Mouse (Mus musculus) embryo, embryonic 10 days (tissue): Measurements from ENCODE around the gene Asf1a.
"Not testable (repeated sequence)": the region's sequence is repeated elsewhere in the genome, so short reads cannot be mapped to it uniquely, and the experiment has no call there.

ENCODE experiments used
- DNase-seq: peaks from one replicate; pipeline ENCODE4 v3.0.0-alpha.2; 2015; ENCODE audit warnings: low spot score

Gene Asf1a

DNA sequence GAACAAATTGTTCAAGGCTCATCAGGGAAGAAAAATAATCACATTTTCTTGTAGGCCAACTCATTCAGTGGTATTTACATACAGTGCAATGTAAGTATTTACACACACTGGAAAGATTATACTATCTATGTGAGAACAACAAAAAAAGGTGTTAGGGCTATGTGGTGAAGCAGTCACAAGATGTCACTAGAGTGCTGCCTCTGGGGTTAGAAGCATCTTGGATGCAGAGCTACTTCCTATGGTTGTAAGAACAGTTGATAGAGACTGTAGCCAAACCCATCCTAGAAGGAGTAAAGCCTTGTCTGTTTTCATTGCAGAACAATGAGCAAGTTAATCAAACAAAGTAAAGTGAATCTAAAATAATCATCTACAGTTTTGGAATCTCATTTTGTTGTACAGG is 45.0 kb downstream of the Asf1a start:
- DNase-seq, result peak; percentile 64

DNA sequence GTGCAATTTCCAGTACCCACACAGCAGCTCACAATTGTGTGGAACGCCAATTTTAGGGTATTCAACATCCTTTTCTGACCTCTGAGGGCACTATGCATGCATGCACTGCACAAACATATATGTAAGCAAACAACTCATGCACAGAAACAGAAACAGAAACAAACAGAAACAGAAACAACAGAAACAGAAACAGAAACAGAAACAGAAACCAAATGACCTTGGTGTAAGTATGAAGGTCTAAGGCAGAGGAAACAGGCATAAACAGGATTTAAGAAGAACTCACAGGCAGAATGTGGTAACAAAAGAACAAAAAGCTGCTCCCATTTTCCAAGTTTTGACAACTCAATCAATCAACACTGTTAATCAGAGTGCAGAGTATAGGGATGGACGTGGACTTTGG is 54.1 kb downstream of the Asf1a start:
- no peak for DNase-seq

DNA sequence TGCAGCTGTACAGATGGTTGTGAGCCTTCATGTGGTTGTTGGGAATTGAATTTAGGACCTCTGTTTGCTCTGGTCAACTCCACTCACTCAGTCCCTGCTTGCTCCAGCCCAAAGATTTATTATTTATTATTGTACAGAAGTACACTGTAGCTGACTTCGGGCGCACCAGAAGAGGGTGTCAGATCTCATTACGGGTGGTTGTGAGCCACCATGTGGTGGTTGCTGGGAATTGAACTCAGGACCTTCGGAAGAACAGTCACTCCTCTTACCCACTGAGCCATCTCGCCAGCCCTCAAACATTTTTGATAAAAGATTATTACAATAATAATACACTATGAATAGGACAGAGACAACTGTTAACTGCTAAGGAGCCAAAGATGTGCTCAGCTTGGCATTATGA is 57.7 kb downstream of the Asf1a start:
- DNase-seq, result not testable (repeated sequence)
